Mouse (Mus musculus): ENCODE data around the gene Exosc5. TPM values are rescaled to one million over a fixed set of nuclear protein-coding genes. Genes with fewer than 3 reads are reported as not detected.
A peak's percentile ranks its signal among the peaks of the same experiment; 100 is the strongest.

Gene Exosc5
- polyA plus RNA-seq, 1 experiment from 2014 or later, result 48.1 TPM

- ATAC-seq (ENCODE audit: low FRiP score) (peak; percentile 45; the same call in 1 of the 2 replicates), DNase-seq (ENCODE audit: low spot score) (peak; percentile 45)
- WGBS, result 20% methylated on average over 37 of the region's 38 CpGs
- Histone ChIP-seq H3K4me1 (replicated peaks; ENCODE audit: control insufficient read depth, insufficient read depth, low read length) (peaks cover 3% of the 10 kb centered on the region; the same call in 1 of the 2 replicates), H3K4me3 (ENCODE audit: low read depth, low read length) (peak overlapping the region; percentile 2; the same call in 1 of the 2 replicates), H3K9ac (ENCODE audit: low read depth, low read length) (peak overlapping the region; percentile 42; the same call in 1 of the 2 replicates), H3K9me3 (ENCODE audit: control insufficient read depth, low read length) (no peaks in the 10 kb centered on the region), H3K27ac (ENCODE audit: low read depth, low read length) (no peak overlapping the region; the same call in 1 of the 2 replicates), H3K36me3 (ENCODE audit: control insufficient read depth, insufficient read depth, low read length) (no peaks in the 10 kb centered on the region), H3K27me3 (ENCODE audit: control insufficient read depth, insufficient read depth, low read length) (peaks cover 7% of the 10 kb centered on the region; the same call in 1 of the 2 replicates), H3K4me2 (replicated peaks; ENCODE audit: low read depth, low read length) (peak overlapping the region; percentile 24)
Measured at GRCm38 (mm10) chr7:25627431-25628322, 31.3 kb upstream of the Exosc5 start.

- Histone ChIP-seq H3K27me3 (ENCODE audit: control insufficient read depth, insufficient read depth, low read length) (peaks cover 7% of the 10 kb centered on the region; the same call in 1 of the 2 replicates), H3K4me3 (ENCODE audit: low read depth, low read length) (no peak overlapping the region), H3K27ac (ENCODE audit: low read depth, low read length) (no peak overlapping the region), H3K9ac (ENCODE audit: low read depth, low read length) (no peak overlapping the region), H3K4me1 (replicated peaks; ENCODE audit: control insufficient read depth, insufficient read depth, low read length) (peaks cover 3% of the 10 kb centered on the region; the same call in 1 of the 2 replicates), H3K4me2 (replicated peaks; ENCODE audit: low read depth, low read length) (no peak overlapping the region), H3K9me3 (ENCODE audit: control insufficient read depth, low read length) (no peaks in the 10 kb centered on the region), H3K36me3 (ENCODE audit: control insufficient read depth, insufficient read depth, low read length) (no peaks in the 10 kb centered on the region)
- ATAC-seq (ENCODE audit: low FRiP score) (no peak), DNase-seq (ENCODE audit: low spot score) (no peak)
- 66% methylated on average over 8 of the region's 8 CpGs for WGBS
Measured at GRCm38 (mm10) chr7:25628323-25628620, 30.7 kb upstream of the Exosc5 start.

GRCm38 (mm10) chr7:25632679-25633078 lies 26.3 kb upstream of the Exosc5 start:
- Histone ChIP-seq H3K4me2 (replicated peaks; ENCODE audit: low read depth, low read length) (no peak overlapping the region), H3K4me3 (ENCODE audit: low read depth, low read length) (no peak overlapping the region), H3K4me1 (replicated peaks; ENCODE audit: control insufficient read depth, insufficient read depth, low read length) (no peaks in the 10 kb centered on the region; the same call in 1 of the 2 replicates), H3K9me3 (ENCODE audit: control insufficient read depth, low read length) (no peaks in the 10 kb centered on the region), H3K27me3 (ENCODE audit: control insufficient read depth, insufficient read depth, low read length) (peaks cover 4% of the 10 kb centered on the region; the same call in 1 of the 2 replicates), H3K9ac (ENCODE audit: low read depth, low read length) (no peak overlapping the region), H3K36me3 (ENCODE audit: control insufficient read depth, insufficient read depth, low read length) (no peaks in the 10 kb centered on the region), H3K27ac (ENCODE audit: low read depth, low read length) (no peak overlapping the region)
- WGBS, result 91% methylated on average over 5 of the region's 5 CpGs
- ATAC-seq (ENCODE audit: low FRiP score), result no peak
- DNase-seq (ENCODE audit: low spot score), result no peak

GRCm38 (mm10) chr7:25636373-25636772 lies 22.6 kb upstream of the Exosc5 start:
- 66% methylated on average over 3 of the region's 3 CpGs for WGBS
- no peak for DNase-seq (ENCODE audit: low spot score)
- no peak for ATAC-seq (ENCODE audit: low FRiP score)
- no peak overlapping the region for H3K4me3 ChIP-seq (ENCODE audit: low read depth, low read length)
- no peaks in the 10 kb centered on the region for H3K27me3 ChIP-seq (ENCODE audit: control insufficient read depth, insufficient read depth, low read length)
- H3K4me2 ChIP-seq (replicated peaks; ENCODE audit: low read depth, low read length), result no peak overlapping the region
- H3K9me3 ChIP-seq (ENCODE audit: control insufficient read depth, low read length), result no peaks in the 10 kb centered on the region
- no peaks in the 10 kb centered on the region for H3K4me1 ChIP-seq (replicated peaks; ENCODE audit: control insufficient read depth, insufficient read depth, low read length)
- H3K9ac ChIP-seq (ENCODE audit: low read depth, low read length), result no peak overlapping the region
- no peaks in the 10 kb centered on the region for H3K36me3 ChIP-seq (ENCODE audit: control insufficient read depth, insufficient read depth, low read length)
- no peak overlapping the region for H3K27ac ChIP-seq (ENCODE audit: low read depth, low read length)

GRCm38 (mm10) chr7:25637099-25637498 lies 21.9 kb upstream of the Exosc5 start:
- H3K4me1 ChIP-seq (replicated peaks; ENCODE audit: control insufficient read depth, insufficient read depth, low read length), result no peaks in the 10 kb centered on the region
- H3K4me2 ChIP-seq (replicated peaks; ENCODE audit: low read depth, low read length), result no peak overlapping the region
- H3K36me3 ChIP-seq (ENCODE audit: control insufficient read depth, insufficient read depth, low read length), result no peaks in the 10 kb centered on the region
- no peak overlapping the region for H3K9ac ChIP-seq (ENCODE audit: low read depth, low read length)
- ATAC-seq (ENCODE audit: low FRiP score), result no peak
- 89% methylated on average over 5 of the region's 5 CpGs for whole genome bisulfite sequencing
- no peak overlapping the region for H3K27ac ChIP-seq (ENCODE audit: low read depth, low read length)
- H3K4me3 ChIP-seq (ENCODE audit: low read depth, low read length), result no peak overlapping the region
- no peak for DNase-seq (ENCODE audit: low spot score)
- no peaks in the 10 kb centered on the region for H3K27me3 ChIP-seq (ENCODE audit: control insufficient read depth, insufficient read depth, low read length)
- H3K9me3 ChIP-seq (ENCODE audit: control insufficient read depth, low read length), result no peaks in the 10 kb centered on the region

- Histone ChIP-seq H3K9ac (ENCODE audit: low read depth, low read length) (no peak overlapping the region), H3K27ac (ENCODE audit: low read depth, low read length) (no peak overlapping the region), H3K27me3 (ENCODE audit: control insufficient read depth, insufficient read depth, low read length) (no peaks in the 10 kb centered on the region), H3K4me2 (replicated peaks; ENCODE audit: low read depth, low read length) (no peak overlapping the region), H3K4me3 (ENCODE audit: low read depth, low read length) (no peak overlapping the region), H3K36me3 (ENCODE audit: control insufficient read depth, insufficient read depth, low read length) (no peaks in the 10 kb centered on the region), H3K9me3 (ENCODE audit: control insufficient read depth, low read length) (no peaks in the 10 kb centered on the region), H3K4me1 (replicated peaks; ENCODE audit: control insufficient read depth, insufficient read depth, low read length) (no peaks in the 10 kb centered on the region)
- no peak for DNase-seq (ENCODE audit: low spot score)
- 93% methylated on average over 4 of the region's 4 CpGs for WGBS
- ATAC-seq (ENCODE audit: low FRiP score), result no peak
Measured at GRCm38 (mm10) chr7:25639754-25640153, 19.2 kb upstream of the Exosc5 start.

- no peak overlapping the region for H3K4me2 ChIP-seq (replicated peaks; ENCODE audit: low read depth, low read length)
- ATAC-seq (ENCODE audit: low FRiP score) (no peak), DNase-seq (ENCODE audit: low spot score) (no peak)
- H3K27ac ChIP-seq (ENCODE audit: low read depth, low read length), result no peak overlapping the region
- H3K36me3 ChIP-seq (ENCODE audit: control insufficient read depth, insufficient read depth, low read length), result no peaks in the 10 kb centered on the region
- no peak overlapping the region for H3K9ac ChIP-seq (ENCODE audit: low read depth, low read length)
- no peaks in the 10 kb centered on the region for H3K4me1 ChIP-seq (replicated peaks; ENCODE audit: control insufficient read depth, insufficient read depth, low read length)
- no peaks in the 10 kb centered on the region for H3K27me3 ChIP-seq (ENCODE audit: control insufficient read depth, insufficient read depth, low read length)
- WGBS, result 83% methylated on average over 10 of the region's 10 CpGs
- H3K4me3 ChIP-seq (ENCODE audit: low read depth, low read length), result no peak overlapping the region
- no peaks in the 10 kb centered on the region for H3K9me3 ChIP-seq (ENCODE audit: control insufficient read depth, low read length)
Measured at GRCm38 (mm10) chr7:25644136-25644535, 14.8 kb upstream of the Exosc5 start.

GRCm38 (mm10) chr7:25644631-25645030 lies 14.3 kb upstream of the Exosc5 start:
- DNase-seq (ENCODE audit: low spot score), result no peak
- no peak overlapping the region for H3K4me2 ChIP-seq (replicated peaks; ENCODE audit: low read depth, low read length)
- H3K9ac ChIP-seq (ENCODE audit: low read depth, low read length), result no peak overlapping the region
- no peak overlapping the region for H3K27ac ChIP-seq (ENCODE audit: low read depth, low read length)
- no peak for ATAC-seq (ENCODE audit: low FRiP score)
- H3K36me3 ChIP-seq (ENCODE audit: control insufficient read depth, insufficient read depth, low read length), result no peaks in the 10 kb centered on the region
- WGBS, result 84% methylated on average over 4 of the region's 4 CpGs
- no peak overlapping the region for H3K4me3 ChIP-seq (ENCODE audit: low read depth, low read length)
- H3K27me3 ChIP-seq (ENCODE audit: control insufficient read depth, insufficient read depth, low read length), result no peaks in the 10 kb centered on the region
- H3K9me3 ChIP-seq (ENCODE audit: control insufficient read depth, low read length), result no peaks in the 10 kb centered on the region
- H3K4me1 ChIP-seq (replicated peaks; ENCODE audit: control insufficient read depth, insufficient read depth, low read length), result no peaks in the 10 kb centered on the region

- DNase-seq (ENCODE audit: low spot score) (no peak), ATAC-seq (ENCODE audit: low FRiP score) (no peak)
- Histone ChIP-seq H3K9me3 (ENCODE audit: control insufficient read depth, low read length) (no peaks in the 10 kb centered on the region), H3K27ac (ENCODE audit: low read depth, low read length) (no peak overlapping the region), H3K27me3 (ENCODE audit: control insufficient read depth, insufficient read depth, low read length) (no peaks in the 10 kb centered on the region), H3K4me1 (replicated peaks; ENCODE audit: control insufficient read depth, insufficient read depth, low read length) (no peaks in the 10 kb centered on the region), H3K4me2 (replicated peaks; ENCODE audit: low read depth, low read length) (no peak overlapping the region), H3K36me3 (ENCODE audit: control insufficient read depth, insufficient read depth, low read length) (no peaks in the 10 kb centered on the region), H3K4me3 (ENCODE audit: low read depth, low read length) (no peak overlapping the region), H3K9ac (ENCODE audit: low read depth, low read length) (no peak overlapping the region)
- 61% methylated on average over 14 of the region's 14 CpGs for WGBS
Measured at GRCm38 (mm10) chr7:25645074-25645473, 13.9 kb upstream of the Exosc5 start.
